In genomic region chr11:62605619-62606298, GRCm38 (mm10) we compare ENCODE assay signal across 8 mouse cellular contexts. TPM values are rescaled to one million over a fixed set of nuclear protein-coding genes. Genes with fewer than 3 reads are reported as not detected.
DNase-seq lines count a peak whose midpoint lies in the region; ATAC-seq and TF ChIP-seq lines count a peak whose summit lies in the region.
"Had no signal": no experiment of that assay in that cellular context is flagged by ENCODE, and none has a peak within 500 bp of the region (broad histone marks: within the 10 kb centered on the region; RNA-seq: fewer than 3 reads in every experiment).

No protein-coding gene starts in this region.

- peak; percentile 53 for DNase-seq in ES-CJ7 (ENCODE audit: low read depth, low spot score)
- no peak for DNase-seq in liver, postnatal 0 days
- DNase-seq in kidney, adult 18-20 months: no peak
- DNase-seq in Muller cell, postnatal 12 days (ENCODE audit: inconsistent ontology term): no peak
- DNase-seq: cerebellum, adult 2 months had no signal

- TF ChIP-seq EP300 in liver, postnatal 0 days (IDR thresholded peaks at IDR 0.05; ENCODE audit: low read depth): no peak

- peak overlapping the region; percentile 36 for H3K9ac ChIP-seq in heart, embryonic 16.5 days (ENCODE audit: low read length)
- H3K9ac ChIP-seq in liver, postnatal 0 days (replicated peaks): no peak overlapping the region

- H3K27me3 ChIP-seq in C2C12 (ENCODE audit: control insufficient read depth, insufficient read depth, insufficient read length): no peaks in the 10 kb centered on the region
- H3K27me3 ChIP-seq in heart, embryonic 16.5 days (ENCODE audit: control insufficient read depth, insufficient read depth, low read length): no peaks in the 10 kb centered on the region
- H3K27me3 ChIP-seq in liver, postnatal 0 days (ENCODE audit: insufficient read depth, low read length): no peaks in the 10 kb centered on the region

- H3K4me1 ChIP-seq in heart, embryonic 16.5 days (ENCODE audit: control insufficient read depth, insufficient read depth, low read length): peaks cover 17% of the 10 kb centered on the region
- peaks cover 25% of the 10 kb centered on the region for H3K4me1 ChIP-seq in liver, postnatal 0 days (ENCODE audit: insufficient read depth)

- TF ChIP-seq CTCF in C2C12 (IDR thresholded peaks at IDR 0.05; ENCODE audit: control insufficient read depth, insufficient read depth, insufficient read length): no peak
- TF ChIP-seq CTCF in liver, postnatal 0 days (IDR thresholded peaks at IDR 0.05; ENCODE audit: low read depth): no peak

- ATAC-seq in heart, embryonic 16.5 days (replicated peaks; ENCODE audit: extremely low read depth, insufficient read depth, low FRiP score): no peak
- ATAC-seq in liver, postnatal 0 days: no peak
- no peak for ATAC-seq in erythroid progenitor cell, adult 5-6 weeks (replicated peaks; ENCODE audit: low FRiP score, poor library complexity, severe bottlenecking)

- H3K79me2 ChIP-seq in C2C12 (ENCODE audit: control insufficient read depth, insufficient read depth): peaks cover 36% of the 10 kb centered on the region

- no peak overlapping the region; the same call in 1 of the 2 replicates for H3K27ac ChIP-seq in heart, embryonic 16.5 days (ENCODE audit: low read length)
- H3K27ac ChIP-seq in liver, postnatal 0 days (ENCODE audit: low read depth): peak overlapping the region; percentile 55

- 48% methylated on average over 10 of the region's 10 CpGs for WGBS in heart, embryonic 16.5 days
- 61% methylated on average over 10 of the region's 10 CpGs for WGBS in liver, postnatal 0 days (ENCODE audit: insufficient replicate concordance)

- no peak overlapping the region for H3K4me3 ChIP-seq in C2C12 (ENCODE audit: insufficient read depth, poor library complexity, severe bottlenecking)
- no peak overlapping the region for H3K4me3 ChIP-seq in heart, embryonic 16.5 days (ENCODE audit: low read length)
- no peak overlapping the region for H3K4me3 ChIP-seq in liver, postnatal 0 days (ENCODE audit: low read depth, low read length)

- H3K9me3 ChIP-seq in heart, embryonic 16.5 days (replicated peaks; ENCODE audit: control insufficient read depth, low read length): no peaks in the 10 kb centered on the region
- H3K9me3 ChIP-seq in liver, postnatal 0 days (ENCODE audit: low read length): no peaks in the 10 kb centered on the region

- no peak overlapping the region for H3K4me2 ChIP-seq in heart, embryonic 16.5 days (ENCODE audit: low read depth, low read length)
- H3K4me2 ChIP-seq in liver, postnatal 0 days (ENCODE audit: low read depth, low read length): no peak overlapping the region

- H3K79me3 ChIP-seq in C2C12 (ENCODE audit: low read depth): peaks cover 25% of the 10 kb centered on the region

- peaks cover 62% of the 10 kb centered on the region for H3K36me3 ChIP-seq in C2C12 (ENCODE audit: control insufficient read depth, insufficient read depth)
- H3K36me3 ChIP-seq in heart, embryonic 16.5 days (ENCODE audit: control insufficient read depth, insufficient read depth): peaks cover 35% of the 10 kb centered on the region
- H3K36me3 ChIP-seq in liver, postnatal 0 days (replicated peaks; ENCODE audit: insufficient read depth, low read length): peaks cover 39% of the 10 kb centered on the region

- H3ac ChIP-seq in C2C12 (ENCODE audit: control insufficient read depth, insufficient read length, low read depth): no peak overlapping the region

TF ChIP-seq in C2C12, 6 proteins besides CTCF, POLR2A, EP300 and RAD21:
- TF ChIP-seq FOSL1 (IDR thresholded peaks at IDR 0.05; ENCODE audit: insufficient read depth, low read length, poor library complexity, severe bottlenecking) (no peak), MYOD1 (IDR thresholded peaks at IDR 0.05; ENCODE audit: control insufficient read depth, insufficient read length, low read depth) (peak; percentile 0), MAX (IDR thresholded peaks at IDR 0.05) (peak; percentile 23)

RNA-seq across cellular contexts. Expression of gene Trpv2, which starts 31.5 kb away (rescaled TPM):
- polyA plus RNA-seq in C2C12 (2012; fragmentation: generic; extraction: Trizol): 12.8 TPM
- 6.1 and 6.8 TPM in 2 replicates for polyA plus RNA-seq in heart, embryonic 16.5 days (2015; fragmentation: Nextera tagmentation; extraction: Ambion mirVana)
- polyA plus RNA-seq in liver, postnatal 0 days (2015; fragmentation: Nextera tagmentation; extraction: Ambion mirVana): 4.7 and 5.4 TPM in 2 replicates
- 7.6 and 18.9 TPM in 2 replicates for total RNA-seq in erythroid progenitor cell, adult 5-6 weeks (2015; ENCODE audit: low replicate concordance)
- 7.0 and 7.8 TPM in 2 replicates for total RNA-seq in erythroid progenitor cell, adult 5-6 weeks (2017; ENCODE audit: low replicate concordance)

RNA-seq across cellular contexts. Expression of gene Lrrc75a, which starts 42.6 kb away (rescaled TPM):
- polyA plus RNA-seq in C2C12 (2012; fragmentation: generic; extraction: Trizol): 12.5 TPM
- polyA plus RNA-seq in heart, embryonic 16.5 days (2015; fragmentation: Nextera tagmentation; extraction: Ambion mirVana): 11.4 and 15.2 TPM in 2 replicates
- polyA plus RNA-seq in liver, postnatal 0 days (2015; fragmentation: Nextera tagmentation; extraction: Ambion mirVana): 1.1 and 1.3 TPM in 2 replicates
- 2.9 TPM in 1 of 2 replicates, not detected in the other for total RNA-seq in erythroid progenitor cell, adult 5-6 weeks (2015; ENCODE audit: low replicate concordance)
- total RNA-seq in erythroid progenitor cell, adult 5-6 weeks (2017; ENCODE audit: low replicate concordance): 0.53 TPM in 1 of 2 replicates, not detected in the other

RNA-seq across cellular contexts. Expression of gene Mmgt2, which starts 42.7 kb away (rescaled TPM):
- 29.1 TPM for polyA plus RNA-seq in C2C12 (2012; fragmentation: generic; extraction: Trizol)
- polyA plus RNA-seq in heart, embryonic 16.5 days (2015; fragmentation: Nextera tagmentation; extraction: Ambion mirVana): 48.8 and 49.0 TPM in 2 replicates
- 7.8 and 9.6 TPM in 2 replicates for polyA plus RNA-seq in liver, postnatal 0 days (2015; fragmentation: Nextera tagmentation; extraction: Ambion mirVana)
- 1.8 and 3.8 TPM in 2 replicates for total RNA-seq in erythroid progenitor cell, adult 5-6 weeks (2015; ENCODE audit: low replicate concordance)
- total RNA-seq in erythroid progenitor cell, adult 5-6 weeks (2017; ENCODE audit: low replicate concordance): 3.0 and 4.5 TPM in 2 replicates

RNA-seq across cellular contexts. Expression of gene Ubb, which starts 54.8 kb away (rescaled TPM):
- polyA plus RNA-seq in C2C12 (2012; fragmentation: generic; extraction: Trizol): 1,633 TPM
- 2,482 and 2,483 TPM in 2 replicates for polyA plus RNA-seq in heart, embryonic 16.5 days (2015; fragmentation: Nextera tagmentation; extraction: Ambion mirVana)
- 1,161 and 1,214 TPM in 2 replicates for polyA plus RNA-seq in liver, postnatal 0 days (2015; fragmentation: Nextera tagmentation; extraction: Ambion mirVana)
- 699 and 746 TPM in 2 replicates for total RNA-seq in erythroid progenitor cell, adult 5-6 weeks (2015; ENCODE audit: low replicate concordance)
- 465 and 536 TPM in 2 replicates for total RNA-seq in erythroid progenitor cell, adult 5-6 weeks (2017; ENCODE audit: low replicate concordance)
